Mouse (Mus musculus) kidney, embryonic 15.5 days (tissue): Measurements from ENCODE around the gene Pik3ca. TPM values are rescaled to one million over a fixed set of nuclear protein-coding genes. Genes with fewer than 3 reads are reported as not detected.

Experiments used
- ATAC-seq: fragments of 200-750 bp; cut with Nextera tagmentation; replicated peaks from 2 replicates; pipeline ENCODE4 v1.8.0; 2017; ENCODE audit warnings: moderate TSS enrichment; ENCODE audit not compliant: low FRiP score
- H3K27ac ChIP-seq: fragments of 300-500 bp; sonication (generic); 2 replicates; pipeline ENCODE4 v1.5.1; 2015; ENCODE audit warnings: mild to moderate bottlenecking, inconsistent platforms
- H3K27me3 ChIP-seq: fragments of 300-500 bp; sonication (generic); 2 replicates; pipeline ENCODE4 v1.6.1; 2015; ENCODE audit warnings: inconsistent platforms
- H3K36me3 ChIP-seq: fragments of 300-500 bp; sonication (generic); 2 replicates; pipeline ENCODE4 v1.6.1; 2015; ENCODE audit warnings: inconsistent platforms
- H3K4me1 ChIP-seq: fragments of 300-500 bp; sonication (generic); 2 replicates; pipeline ENCODE4 v1.6.1; 2015; ENCODE audit warnings: inconsistent platforms
- H3K4me2 ChIP-seq: fragments of 300-500 bp; sonication (generic); 2 replicates; pipeline ENCODE4 v1.6.1; 2015; ENCODE audit warnings: moderate library complexity, mild to moderate bottlenecking, inconsistent platforms
- H3K4me3 ChIP-seq: fragments of 300-500 bp; sonication (generic); replicated peaks from 2 replicates; pipeline ENCODE4 v1.5.1; 2015; ENCODE audit warnings: mild to moderate bottlenecking, inconsistent platforms
- H3K9ac ChIP-seq: fragments of 300-500 bp; sonication (generic); 2 replicates; pipeline ENCODE4 v1.6.1; 2015; ENCODE audit warnings: mild to moderate bottlenecking, inconsistent platforms
- H3K9me3 ChIP-seq: fragments of 300-500 bp; sonication (generic); replicated peaks from 2 replicates; pipeline ENCODE4 v1.6.1; 2016; ENCODE audit warnings: inconsistent platforms
- WGBS: fragments of 180-500 bp; shearing (Covaris S2); methylation state at CpG from one replicate; pipeline ENCODE4 v1.1.7; 2015; ENCODE audit warnings: mixed read lengths; 5-methylcytosine and 5-hydroxymethylcytosine counted together
- polyA plus RNA-seq: library from polyadenylated mRNA; unstranded; fragments of >200 nt; fragmentation: Nextera tagmentation; extraction: Ambion mirVana; gene quantifications from 2 replicates; pipeline ENCODE4 v1.2.1, GENCODE M21; 2015

Pik3ca gene
- polyA plus RNA-seq, 1 experiment from 2014 or later = 10.3 TPM

- H3K27me3 ChIP-seq = no peaks in the 10 kb centered on the region
- H3K4me3 ChIP-seq = peak overlapping the region; percentile 94
- ATAC-seq = peak; percentile 96
- peak overlapping the region; percentile 94 for H3K9ac ChIP-seq
- peak overlapping the region; percentile 89 for H3K27ac ChIP-seq
- H3K9me3 ChIP-seq = no peaks in the 10 kb centered on the region
- peaks cover 29% of the 10 kb centered on the region for H3K4me1 ChIP-seq
- WGBS = under 1% methylated on average over 58 of the region's 69 CpGs
- peak overlapping the region; percentile 74 for H3K4me2 ChIP-seq
- H3K36me3 ChIP-seq = peaks cover 10% of the 10 kb centered on the region
Measured at GRCm38 (mm10) chr3:32510375-32511190, 113.1 kb downstream of the Pik3ca start.

DNA sequence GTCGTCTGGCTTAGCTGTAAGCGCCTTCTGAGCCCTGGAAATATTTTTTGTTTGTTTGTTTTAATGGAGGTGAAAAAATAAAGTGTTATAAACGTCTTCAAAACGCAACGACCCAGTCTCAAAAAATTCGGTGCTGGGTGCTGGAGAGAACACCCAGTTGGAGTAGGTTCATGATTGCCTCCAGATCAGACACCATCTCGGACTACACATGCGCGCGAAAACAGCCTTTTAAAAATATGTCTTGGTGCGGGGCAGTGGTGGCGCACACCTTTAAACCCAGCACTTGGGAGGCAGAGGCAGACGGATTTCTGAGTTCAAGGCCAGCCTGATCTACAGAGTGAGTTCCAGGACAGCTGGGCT, 113.7 kb downstream of the Pik3ca start:
- Histone ChIP-seq H3K27ac (peak overlapping the region; percentile 89), H3K27me3 (no peaks in the 10 kb centered on the region), H3K4me2 (peak overlapping the region; percentile 74), H3K9ac (peak overlapping the region; percentile 94), H3K4me3 (peak overlapping the region; percentile 94), H3K9me3 (no peaks in the 10 kb centered on the region), H3K36me3 (peaks cover 16% of the 10 kb centered on the region), H3K4me1 (peaks cover 29% of the 10 kb centered on the region)
- 7% methylated on average over 13 of the region's 13 CpGs for WGBS
- no peak for ATAC-seq

DNA sequence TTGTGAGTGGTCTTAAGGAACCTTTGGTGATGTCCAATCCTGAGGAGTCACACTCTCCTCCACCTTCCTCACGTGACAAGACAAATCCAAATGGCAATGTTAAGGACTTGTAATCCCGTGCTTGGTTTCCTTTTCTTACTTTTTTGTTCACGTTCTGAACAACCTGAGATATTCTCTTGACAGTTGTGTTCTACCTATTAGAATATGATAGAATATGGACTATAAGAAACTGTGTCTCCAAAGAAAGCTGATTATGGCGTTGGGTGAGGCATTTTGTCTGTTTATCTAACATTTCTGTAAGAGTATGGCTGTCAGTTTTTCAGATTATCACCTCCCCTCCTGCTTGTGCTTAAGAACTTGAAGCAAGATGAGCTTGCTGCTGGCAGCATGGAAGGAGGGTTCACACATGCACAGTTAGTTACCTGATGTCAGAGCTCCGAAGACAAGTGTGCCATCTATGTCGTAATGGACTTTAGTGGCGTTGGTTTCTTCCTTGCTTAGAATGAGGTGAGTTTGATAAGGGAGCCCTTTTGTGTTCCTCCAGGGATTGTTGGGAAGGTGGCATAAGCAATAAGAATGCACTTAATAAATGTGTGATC, 115.3 kb downstream of the Pik3ca start:
- H3K4me3 ChIP-seq = no peak overlapping the region
- H3K4me2 ChIP-seq = no peak overlapping the region
- no peaks in the 10 kb centered on the region for H3K27me3 ChIP-seq
- H3K27ac ChIP-seq = no peak overlapping the region
- ATAC-seq = no peak
- no peaks in the 10 kb centered on the region for H3K9me3 ChIP-seq
- H3K9ac ChIP-seq = no peak overlapping the region
- peaks cover 32% of the 10 kb centered on the region for H3K36me3 ChIP-seq
- WGBS = 86% methylated on average over 7 of the region's 7 CpGs
- H3K4me1 ChIP-seq = peaks cover 29% of the 10 kb centered on the region

DNA sequence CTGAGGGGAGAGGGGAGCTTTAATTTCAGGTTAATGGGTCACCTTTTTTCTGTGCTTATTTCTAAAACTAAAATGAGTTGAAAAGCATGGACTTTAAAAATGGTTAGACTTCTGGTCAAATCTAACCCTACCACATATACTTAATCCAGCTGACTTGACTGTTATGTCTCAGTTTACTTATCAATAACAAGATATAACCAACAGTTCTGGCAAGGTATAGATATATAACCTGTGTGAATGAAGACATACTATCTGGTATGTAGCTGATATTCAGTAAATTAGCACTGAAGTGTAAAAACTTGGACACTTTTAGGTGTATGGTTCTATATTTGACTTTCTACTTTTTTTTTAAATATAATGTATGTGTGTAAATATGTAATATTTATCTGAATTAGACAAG, 116.1 kb downstream of the Pik3ca start:
- H3K4me1 ChIP-seq = peaks cover 29% of the 10 kb centered on the region
- ATAC-seq = no peak
- H3K9ac ChIP-seq = no peak overlapping the region
- no peaks in the 10 kb centered on the region for H3K27me3 ChIP-seq
- H3K4me2 ChIP-seq = no peak overlapping the region
- H3K36me3 ChIP-seq = peaks cover 39% of the 10 kb centered on the region
- no peaks in the 10 kb centered on the region for H3K9me3 ChIP-seq
- H3K4me3 ChIP-seq = no peak overlapping the region
- no peak overlapping the region for H3K27ac ChIP-seq

Other genes with a start within 250 kb of the Pik3ca start
- gene Zmat3, start 31.7 kb upstream of the Pik3ca start, polyA plus RNA-seq = 3.9 and 4.6 TPM in 2 replicates
- 0.13 TPM in 1 of 2 replicates, not detected in the other for gene Kcnmb3, start 94.6 kb downstream of the Pik3ca start, polyA plus RNA-seq
- gene Zfp639, start 112.6 kb downstream of the Pik3ca start, polyA plus RNA-seq = 32.8 and 36.1 TPM in 2 replicates
- gene Mfn1, start 131.8 kb downstream of the Pik3ca start, polyA plus RNA-seq = 32.3 and 33.4 TPM in 2 replicates
- 51.0 and 54.4 TPM in 2 replicates for gene Gnb4, start 218.9 kb downstream of the Pik3ca start, polyA plus RNA-seq